Mouse (Mus musculus) embryonic facial prominence, embryonic 10.5 days (tissue): ENCODE measurements around the gene E2f6. TPM values are rescaled to one million over a fixed set of nuclear protein-coding genes. Genes with fewer than 3 reads are reported as not detected.

ENCODE experiments used
- DNase-seq: peaks from one replicate; pipeline ENCODE4 v3.0.0-alpha.2; 2017; ENCODE audit warnings: low spot score
- H3K27ac ChIP-seq: fragments of 300-500 bp; sonication (generic); replicated peaks from 2 replicates; pipeline ENCODE4 v1.5.1; 2016; ENCODE audit warnings: mild to moderate bottlenecking
- H3K27me3 ChIP-seq: fragments of 300-500 bp; sonication (generic); replicated peaks from 2 replicates; pipeline ENCODE4 v1.6.1; 2016; ENCODE audit warnings: low read depth, mild to moderate bottlenecking; ENCODE audit not compliant: poor library complexity, severe bottlenecking
- H3K36me3 ChIP-seq: fragments of 300-500 bp; sonication (generic); replicated peaks from 2 replicates; pipeline ENCODE4 v1.6.1; 2016; ENCODE audit warnings: mild to moderate bottlenecking, moderate library complexity
- H3K4me1 ChIP-seq: fragments of 300-500 bp; sonication (generic); 2 replicates; pipeline ENCODE4 v1.6.1; 2016
- H3K4me3 ChIP-seq: fragments of 300-500 bp; sonication (generic); 2 replicates; pipeline ENCODE4 v1.5.1; 2016; ENCODE audit warnings: mild to moderate bottlenecking, moderate library complexity
- H3K9me3 ChIP-seq: fragments of 300-500 bp; sonication (generic); 2 replicates; pipeline ENCODE4 v1.6.1; 2016; ENCODE audit warnings: mild to moderate bottlenecking
- WGBS: fragments of 180-500 bp; shearing (Covaris S2); methylation state at CpG from one replicate; pipeline ENCODE4 v1.1.7; 2016; 5-methylcytosine and 5-hydroxymethylcytosine counted together
- polyA plus RNA-seq: library from polyadenylated mRNA; unstranded; fragments of >200 nt; fragmentation: Nextera tagmentation; extraction: Ambion mirVana; gene quantifications from 2 replicates; pipeline ENCODE4 v1.2.1, GENCODE M21; 2016

The E2f6 gene
- polyA plus RNA-seq, 1 experiment from 2014 or later = 64.2 TPM

DNA sequence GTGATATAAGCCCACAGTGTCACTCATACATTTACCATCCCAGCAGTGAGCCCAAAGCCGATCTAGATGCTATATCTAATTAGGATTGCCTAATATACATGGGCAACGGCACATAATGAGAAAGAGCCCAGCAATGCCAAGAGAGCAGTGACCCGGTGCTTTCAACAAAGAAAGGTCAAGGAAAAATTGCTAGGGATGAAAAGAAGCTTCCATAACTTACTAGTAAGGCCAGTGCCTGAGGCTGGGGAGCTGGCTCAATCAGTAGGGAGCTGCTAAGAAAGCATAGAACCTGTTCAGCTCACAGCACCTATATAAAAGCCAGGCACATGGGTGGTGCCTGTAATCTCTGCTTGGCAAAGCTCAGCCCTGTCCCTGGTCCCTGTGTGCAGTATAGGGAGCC is 30.4 kb upstream of the E2f6 start:
- Histone ChIP-seq H3K9me3 (no peaks in the 10 kb centered on the region), H3K36me3 (peaks cover 59% of the 10 kb centered on the region), H3K27me3 (no peaks in the 10 kb centered on the region), H3K27ac (no peak overlapping the region), H3K4me3 (no peak overlapping the region), H3K4me1 (no peaks in the 10 kb centered on the region)
- DNase-seq = no peak
- 77% methylated on average over 3 of the region's 3 CpGs for WGBS

DNA sequence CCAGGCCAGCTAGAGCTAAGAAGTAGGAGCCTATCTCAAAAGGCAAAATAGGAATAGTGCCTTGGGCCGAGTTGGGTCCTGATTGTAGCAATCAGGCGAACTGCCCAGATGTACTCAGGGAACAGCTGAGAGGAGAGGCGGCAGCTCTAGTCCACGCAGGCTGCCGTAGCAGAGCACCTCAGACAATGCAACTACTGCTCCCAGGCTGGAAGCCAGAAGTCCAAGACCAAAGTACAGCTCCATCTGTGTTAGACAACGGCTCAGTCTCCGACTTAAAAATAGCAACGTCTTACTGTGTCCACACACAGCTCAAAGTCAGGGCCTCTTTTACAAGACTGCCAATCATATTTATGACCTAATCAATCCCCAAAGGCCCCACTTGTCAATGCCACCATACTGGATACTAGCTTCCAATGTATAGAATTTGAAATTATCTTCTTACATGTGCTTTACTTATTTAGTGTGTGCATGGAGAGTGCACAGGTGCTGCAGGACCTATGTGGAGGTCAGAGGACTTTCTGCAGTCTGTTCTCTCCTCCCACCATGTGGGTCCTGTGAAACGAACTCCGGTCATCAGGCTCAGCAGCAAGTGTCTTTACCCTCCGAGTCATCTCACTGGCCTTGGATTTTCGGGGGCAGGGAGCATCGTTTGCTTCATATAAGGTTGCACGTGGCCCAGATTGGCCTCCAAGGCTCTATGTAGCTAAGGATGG is 29.6 kb upstream of the E2f6 start:
- Histone ChIP-seq H3K36me3 (peaks cover 55% of the 10 kb centered on the region), H3K4me1 (0 out of 2 replicates have a peak, but pooled peaks cover 3% of the 10 kb centered on the region), H3K27me3 (no peaks in the 10 kb centered on the region), H3K4me3 (no peak overlapping the region), H3K9me3 (no peaks in the 10 kb centered on the region), H3K27ac (no peak overlapping the region)
- 89% methylated on average over 14 of the region's 14 CpGs for WGBS
- DNase-seq = no peak

GRCm38 (mm10) chr12:16788600-16788999 is 22.2 kb upstream of the E2f6 start:
- peaks cover 39% of the 10 kb centered on the region for H3K4me1 ChIP-seq
- no peak for DNase-seq
- H3K9me3 ChIP-seq = no peaks in the 10 kb centered on the region
- no peak overlapping the region for H3K4me3 ChIP-seq
- no peaks in the 10 kb centered on the region for H3K27me3 ChIP-seq
- 60% methylated on average over 2 of the region's 2 CpGs for WGBS
- peak overlapping the region; percentile 25; the same call in 1 of the 2 replicates for H3K27ac ChIP-seq
- peaks cover 35% of the 10 kb centered on the region for H3K36me3 ChIP-seq

GRCm38 (mm10) chr12:16789199-16789598 is 21.6 kb upstream of the E2f6 start:
- DNase-seq = no peak

DNA sequence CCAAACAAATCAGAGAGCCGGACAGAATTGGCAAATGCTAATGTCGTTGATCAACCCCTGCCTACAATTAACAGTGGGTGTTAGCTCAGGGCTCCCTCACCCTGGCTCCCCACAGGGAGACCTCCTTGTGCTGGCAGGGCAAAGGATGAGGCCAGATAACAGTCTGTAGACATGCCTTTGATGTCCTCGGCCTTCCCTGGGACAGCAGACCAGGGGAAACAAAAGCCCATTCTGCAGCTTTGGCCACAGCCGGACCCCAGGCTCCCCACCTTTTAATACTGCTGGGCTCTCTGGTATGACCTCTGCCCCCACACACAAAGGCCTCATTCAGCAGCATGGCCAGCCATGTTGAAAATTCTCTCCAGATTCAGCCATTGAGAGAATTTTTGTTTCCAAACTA is 21.0 kb upstream of the E2f6 start:
- Histone ChIP-seq H3K4me1 (peaks cover 39% of the 10 kb centered on the region), H3K4me3 (no peak overlapping the region), H3K36me3 (peaks cover 35% of the 10 kb centered on the region), H3K9me3 (no peaks in the 10 kb centered on the region), H3K27ac (peak overlapping the region; percentile 82), H3K27me3 (no peaks in the 10 kb centered on the region)
- peak; percentile 78 for DNase-seq
- 4% methylated on average over 4 of the region's 4 CpGs for whole genome bisulfite sequencing

More at GRCm38 (mm10) chr12:16789199-16789598, 21.6 kb upstream of the E2f6 start:
- H3K4me3 ChIP-seq = no peak overlapping the region
- peak overlapping the region; percentile 82; the same call in 1 of the 2 replicates for H3K27ac ChIP-seq
- H3K4me1 ChIP-seq = peaks cover 39% of the 10 kb centered on the region
- no peaks in the 10 kb centered on the region for H3K27me3 ChIP-seq
- no peaks in the 10 kb centered on the region for H3K9me3 ChIP-seq
- peaks cover 35% of the 10 kb centered on the region for H3K36me3 ChIP-seq
- WGBS = 29% methylated on average over 1 of the region's 1 CpGs

- H3K36me3 ChIP-seq = peaks cover 32% of the 10 kb centered on the region
- peak overlapping the region; percentile 84 for H3K27ac ChIP-seq
- H3K4me3 ChIP-seq = no peak overlapping the region
- no peaks in the 10 kb centered on the region for H3K9me3 ChIP-seq
- DNase-seq = peak; percentile 32
- no peaks in the 10 kb centered on the region for H3K27me3 ChIP-seq
- H3K4me1 ChIP-seq = peaks cover 39% of the 10 kb centered on the region
- WGBS = 39% methylated on average over 4 of the region's 4 CpGs
Observed at GRCm38 (mm10) chr12:16790456-16790855, 20.3 kb upstream of the E2f6 start.

DNA sequence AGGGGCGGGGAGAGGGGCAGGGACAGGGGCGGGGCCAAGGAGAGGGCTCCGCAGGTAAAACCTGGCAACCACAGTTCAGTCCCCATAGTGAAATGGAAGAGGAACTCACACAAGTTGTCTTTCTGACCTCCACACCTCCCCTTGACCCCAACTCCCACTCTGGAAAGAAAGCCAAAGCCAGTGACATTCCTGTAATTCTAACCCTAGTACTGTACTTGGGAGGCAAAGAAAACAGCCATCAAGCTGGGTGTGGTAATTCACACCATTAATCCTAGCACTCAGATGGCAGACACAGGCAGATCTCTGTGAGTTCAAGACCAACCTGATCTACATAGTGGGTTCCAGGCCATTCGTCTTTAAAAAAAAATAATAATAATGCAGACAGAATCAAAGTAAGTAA is 17.4 kb upstream of the E2f6 start:
- 82% methylated on average over 4 of the region's 4 CpGs for WGBS
- no peak overlapping the region for H3K4me3 ChIP-seq
- no peaks in the 10 kb centered on the region for H3K27me3 ChIP-seq
- H3K9me3 ChIP-seq = no peaks in the 10 kb centered on the region
- peaks cover 27% of the 10 kb centered on the region for H3K36me3 ChIP-seq
- peaks cover 30% of the 10 kb centered on the region for H3K4me1 ChIP-seq
- DNase-seq = no peak
- no peak overlapping the region for H3K27ac ChIP-seq

DNA sequence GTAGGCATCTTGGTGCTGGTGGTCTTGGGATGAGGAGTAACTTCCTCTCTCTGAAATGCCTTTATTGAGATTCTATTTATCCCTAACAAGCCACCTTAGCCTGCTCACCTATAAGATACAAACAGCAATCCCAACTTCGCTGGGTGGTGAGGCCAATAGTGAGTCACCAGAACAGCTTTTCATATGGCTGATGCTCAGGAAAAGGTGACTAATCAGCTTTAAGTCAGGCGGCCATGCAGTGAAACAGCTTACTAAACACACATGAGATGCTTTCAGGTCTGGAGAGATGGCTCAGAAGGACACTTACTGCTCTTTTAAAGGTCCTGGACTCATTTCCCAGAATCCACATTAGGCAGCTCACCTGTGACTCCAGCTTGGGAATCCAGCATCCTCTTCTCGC is 15.0 kb upstream of the E2f6 start:
- H3K9me3 ChIP-seq = no peaks in the 10 kb centered on the region
- H3K4me1 ChIP-seq = peaks cover 31% of the 10 kb centered on the region
- H3K27ac ChIP-seq = no peak overlapping the region
- 87% methylated on average over 3 of the region's 3 CpGs for WGBS
- peaks cover 27% of the 10 kb centered on the region for H3K36me3 ChIP-seq
- H3K4me3 ChIP-seq = no peak overlapping the region
- no peak for DNase-seq
- no peaks in the 10 kb centered on the region for H3K27me3 ChIP-seq

GRCm38 (mm10) chr12:16798894-16799293 is 11.9 kb upstream of the E2f6 start:
- Histone ChIP-seq H3K27ac (peak overlapping the region; percentile 96), H3K9me3 (no peaks in the 10 kb centered on the region), H3K4me1 (peaks cover 59% of the 10 kb centered on the region), H3K27me3 (no peaks in the 10 kb centered on the region), H3K36me3 (peaks cover 19% of the 10 kb centered on the region), H3K4me3 (peak overlapping the region; percentile 83)
- WGBS = 24% methylated on average over 3 of the region's 3 CpGs
- peak; percentile 63 for DNase-seq

DNA sequence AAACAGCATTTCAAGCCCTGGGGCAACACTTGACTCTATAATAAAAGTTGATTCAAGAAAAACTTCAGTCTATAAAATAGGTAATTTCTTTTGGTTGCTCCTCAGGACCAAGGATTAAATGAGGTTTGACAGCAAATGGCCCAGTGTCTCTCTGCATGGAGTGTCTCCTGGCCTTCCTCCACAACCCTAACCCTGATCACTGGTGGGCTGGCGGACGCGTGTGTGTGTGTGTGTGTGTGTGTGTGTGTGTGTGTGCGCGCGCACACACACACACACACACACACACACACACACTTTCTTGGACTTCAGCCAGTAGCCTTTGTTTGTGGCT is 10.9 kb upstream of the E2f6 start:
- H3K27me3 ChIP-seq = no peaks in the 10 kb centered on the region
- H3K4me3 ChIP-seq = peak overlapping the region; percentile 83
- peaks cover 69% of the 10 kb centered on the region for H3K4me1 ChIP-seq
- no peaks in the 10 kb centered on the region for H3K9me3 ChIP-seq
- H3K36me3 ChIP-seq = peaks cover 9% of the 10 kb centered on the region
- 5% methylated on average over 6 of the region's 6 CpGs for WGBS
- peak overlapping the region; percentile 96 for H3K27ac ChIP-seq
- DNase-seq = no peak

DNA sequence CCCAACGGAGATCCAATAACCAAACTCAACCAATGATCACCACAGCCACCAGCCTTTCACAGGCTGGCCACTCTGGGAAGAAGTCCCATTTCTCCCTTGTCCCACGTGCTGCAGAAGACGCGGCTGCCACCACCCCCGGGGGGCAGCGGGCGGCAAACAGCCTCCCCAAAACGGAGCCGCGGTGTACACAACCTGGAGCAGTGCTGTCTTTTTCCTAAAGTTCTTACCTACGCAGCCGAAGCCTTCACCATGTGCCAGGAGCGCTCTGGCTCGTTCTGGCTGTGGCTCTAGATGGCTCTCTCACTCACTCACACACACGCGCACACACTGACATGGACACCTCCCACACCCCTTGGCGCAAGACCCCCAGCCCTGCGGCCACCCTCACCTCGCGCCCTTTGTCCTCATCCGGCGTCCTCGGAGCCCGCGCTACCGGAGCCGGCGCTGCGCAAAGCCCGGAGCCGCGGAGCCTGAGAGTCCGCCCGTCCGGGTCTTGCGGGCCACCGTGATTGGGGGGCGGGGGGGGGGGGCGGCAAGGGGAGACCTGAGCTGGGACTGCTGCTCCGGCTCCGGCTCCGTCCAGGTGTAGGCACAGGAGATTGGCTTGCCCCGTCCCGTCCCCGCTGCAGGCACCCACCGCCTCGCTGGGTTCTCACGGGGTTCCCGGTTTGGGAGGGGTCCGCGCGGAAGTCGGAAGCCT is 10.4 kb upstream of the E2f6 start, which contains the start of gene Greb1:
Gene Greb1, minus strand, starts transcription at position 628 of the 700 bp plus-strand sequence.
- H3K27me3 ChIP-seq = no peaks in the 10 kb centered on the region
- peak; percentile 84 for DNase-seq
- peak within 1 kb of the TSS; percentile 96 for H3K27ac ChIP-seq
- H3K36me3 ChIP-seq = peaks cover 9% of the 10 kb centered on the region
- H3K4me3 ChIP-seq = peak within 1 kb of the TSS; percentile 83
- no peaks in the 10 kb centered on the region for H3K9me3 ChIP-seq
- under 1% methylated on average over 52 of the region's 53 CpGs for WGBS
- H3K4me1 ChIP-seq = peaks cover 74% of the 10 kb centered on the region

GRCm38 (mm10) chr12:16800959-16801315 is 9.8 kb upstream of the E2f6 start:
- Histone ChIP-seq H3K27me3 (peaks cover 2% of the 10 kb centered on the region), H3K9me3 (no peaks in the 10 kb centered on the region), H3K4me1 (peaks cover 74% of the 10 kb centered on the region), H3K4me3 (peak overlapping the region; percentile 83), H3K27ac (peak overlapping the region; percentile 96), H3K36me3 (peaks cover 4% of the 10 kb centered on the region)
- under 1% methylated on average over 12 of the region's 12 CpGs for WGBS
- no peak for DNase-seq
